Mouse (Mus musculus) liver, embryonic 14.5 days (tissue): Measurements from ENCODE around the gene Utp6.

Experiments used
- CTCF ChIP-seq: IDR thresholded peaks from 2 replicates; pipeline ENCODE4 v1.5.1; 2016; ENCODE audit warnings: antibody characterized with exemption, low read depth, control low read depth
- EP300 ChIP-seq: IDR thresholded peaks from 2 replicates; pipeline ENCODE4 v1.6.1; 2016; ENCODE audit warnings: antibody characterized with exemption, low read depth

GRCm38 (mm10) chr11:79885713-79886393 is 76.3 kb downstream of the Utp6 start:
- TF ChIP-seq CTCF (no peak), EP300 (0 out of 2 replicates have a peak, but pooled peaks have one; percentile 28)
